Mouse (Mus musculus) c-Kit-positive CD71-negative TER-119-negative erythroid progenitor cells, embryonic 14.5 days (primary cell): Measurements from ENCODE around the gene Myo1h.
A peak's percentile ranks its signal among the peaks of the same experiment; 100 is the strongest.

ENCODE experiments used
- DNase-seq: peaks from one replicate; pipeline ENCODE4 v3.0.0-alpha.2; 2013; ENCODE audit warnings: low read depth

The Myo1h gene

DNA sequence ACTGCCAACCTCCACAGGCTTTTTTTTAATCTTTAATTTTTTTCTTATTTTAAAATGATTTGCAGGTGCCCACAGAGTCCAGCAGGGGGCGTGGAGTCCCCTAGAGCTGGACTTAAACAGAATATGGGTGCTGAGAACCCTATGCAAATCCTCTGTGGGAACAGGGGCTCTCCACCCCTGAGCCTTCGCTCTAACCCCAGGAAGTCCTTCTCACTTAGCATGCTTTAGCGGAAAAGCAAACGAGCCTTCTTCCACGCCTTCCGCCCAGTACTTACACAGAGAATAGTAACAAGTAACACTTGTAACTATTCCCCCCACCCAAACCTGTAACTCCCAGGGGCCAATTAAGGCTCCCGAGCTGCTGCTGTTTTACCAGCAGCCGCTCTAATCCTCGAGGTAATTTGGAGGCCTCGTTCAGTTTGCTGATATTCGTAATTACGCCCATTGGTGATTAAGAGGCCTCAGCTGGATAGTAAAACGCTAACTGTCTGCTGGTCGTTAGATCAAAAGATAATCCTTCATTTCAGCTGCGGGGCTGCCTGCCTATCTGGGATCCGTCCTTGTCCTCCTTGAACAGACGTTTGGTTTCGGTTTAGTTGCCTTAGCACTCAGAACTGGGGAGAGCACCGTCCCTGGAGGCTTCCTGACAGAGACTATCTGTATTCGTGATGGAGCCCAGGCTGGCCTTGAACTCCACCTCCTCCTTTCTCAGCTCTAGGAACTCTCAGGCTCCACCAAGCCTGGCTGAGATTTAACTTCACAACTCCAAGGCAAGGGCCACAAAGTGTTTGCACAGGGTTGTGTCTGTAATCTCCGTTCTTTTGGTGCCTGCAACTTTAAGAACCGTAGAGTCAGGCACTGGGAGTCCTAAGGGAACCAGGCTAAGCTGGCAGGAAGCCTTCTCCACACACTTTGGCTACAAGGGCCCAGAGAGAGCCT is 8.0 kb downstream of the Myo1h start:
- no peak for DNase-seq

DNA sequence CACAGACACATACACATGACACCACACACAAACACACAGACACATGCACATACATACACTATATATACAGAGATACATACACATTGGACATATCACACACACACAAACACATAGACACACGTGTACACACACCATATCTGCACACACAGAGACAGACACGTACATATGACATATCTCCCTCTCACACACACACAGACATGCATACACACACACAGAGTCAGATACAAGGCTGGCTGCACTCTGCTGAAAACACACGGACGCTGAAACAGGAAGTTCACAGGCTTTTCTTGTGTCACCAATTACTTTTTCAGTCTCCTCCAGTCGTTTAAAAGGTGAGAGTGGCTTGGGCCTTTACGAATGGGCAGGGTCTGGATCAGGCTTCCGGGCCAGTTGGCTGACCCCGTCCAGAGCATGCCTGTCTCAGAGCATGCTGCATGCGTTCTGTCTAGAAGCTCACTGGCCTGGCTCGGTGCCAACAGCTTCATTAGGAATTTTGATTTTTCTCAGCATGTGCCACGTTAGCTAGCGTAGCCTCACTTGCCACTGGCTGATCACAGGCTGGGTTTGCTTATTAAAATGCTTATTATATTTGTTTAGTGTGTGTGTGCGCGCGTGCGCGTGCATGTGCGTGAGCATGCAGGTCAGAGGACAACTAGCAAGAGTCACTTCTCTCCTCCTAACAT is 9.4 kb downstream of the Myo1h start:
- no peak for DNase-seq

DNA sequence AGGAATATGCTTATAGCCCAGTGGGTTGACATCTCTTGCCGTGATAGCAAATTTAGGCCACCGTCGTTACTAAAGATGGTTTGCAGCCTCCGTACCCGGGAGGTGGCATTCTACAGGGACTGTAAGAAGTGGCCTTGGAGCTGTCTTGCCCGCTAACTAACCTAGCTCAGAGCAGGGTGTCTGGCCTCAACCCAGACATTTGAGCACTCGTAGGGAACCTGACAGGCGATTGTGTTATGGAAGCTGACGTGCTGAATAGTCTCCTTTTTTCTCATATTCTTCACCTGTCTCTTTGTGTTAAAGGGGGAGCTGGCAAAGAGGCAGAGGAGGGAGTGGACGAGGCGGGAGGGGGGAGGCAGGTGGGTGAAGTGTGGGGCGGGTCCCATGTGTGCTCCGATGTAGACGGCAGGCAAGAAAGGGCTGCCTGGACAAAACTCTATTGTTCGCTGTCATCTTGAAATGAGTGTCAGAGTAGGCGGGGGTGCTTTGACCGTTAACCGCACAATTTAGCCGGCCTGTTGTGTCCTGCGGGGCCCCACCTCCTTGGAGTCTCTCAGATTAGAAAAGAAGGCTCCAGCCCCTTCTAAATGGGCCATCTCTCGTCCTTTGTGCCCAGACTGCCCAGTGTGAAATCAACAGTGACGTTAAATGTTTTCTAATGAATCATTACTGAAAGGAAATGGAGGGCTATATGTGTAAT is 10.3 kb downstream of the Myo1h start:
- no peak for DNase-seq

DNA sequence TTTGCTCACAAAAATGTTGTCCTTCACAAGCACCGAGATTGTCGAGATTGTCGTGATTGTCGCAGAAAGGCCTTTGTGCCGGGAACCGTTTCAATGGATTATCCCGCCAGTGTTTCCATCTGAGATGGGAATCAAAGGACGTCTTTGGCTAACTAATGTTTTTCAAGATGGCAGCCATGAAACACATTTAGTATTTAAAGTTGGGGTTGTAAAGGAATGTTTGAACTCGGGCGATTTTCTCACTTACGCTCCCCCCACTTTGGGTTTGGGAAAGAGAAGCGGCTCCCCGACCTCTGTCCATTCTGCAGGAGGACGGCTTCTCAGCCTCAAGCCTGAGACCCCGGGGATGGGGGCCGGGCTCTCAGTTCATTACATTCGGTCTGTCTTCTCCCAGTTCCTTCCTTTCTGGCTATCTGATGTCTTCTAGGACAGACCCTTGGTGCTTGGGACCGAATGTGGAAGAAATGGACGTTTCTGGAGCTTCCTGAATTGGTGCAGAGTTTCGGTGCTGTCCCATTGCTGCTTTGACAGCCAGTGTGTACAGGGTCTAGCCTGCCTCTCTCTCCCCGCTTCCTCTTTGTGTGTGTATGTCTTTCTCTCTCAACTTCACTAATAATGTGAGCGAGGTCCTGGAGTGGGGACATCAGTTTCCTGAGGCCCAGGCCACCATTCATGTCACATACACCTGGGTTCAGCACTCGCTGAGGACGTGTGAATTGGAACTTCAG is 11.1 kb downstream of the Myo1h start:
- DNase-seq = no peak

DNA sequence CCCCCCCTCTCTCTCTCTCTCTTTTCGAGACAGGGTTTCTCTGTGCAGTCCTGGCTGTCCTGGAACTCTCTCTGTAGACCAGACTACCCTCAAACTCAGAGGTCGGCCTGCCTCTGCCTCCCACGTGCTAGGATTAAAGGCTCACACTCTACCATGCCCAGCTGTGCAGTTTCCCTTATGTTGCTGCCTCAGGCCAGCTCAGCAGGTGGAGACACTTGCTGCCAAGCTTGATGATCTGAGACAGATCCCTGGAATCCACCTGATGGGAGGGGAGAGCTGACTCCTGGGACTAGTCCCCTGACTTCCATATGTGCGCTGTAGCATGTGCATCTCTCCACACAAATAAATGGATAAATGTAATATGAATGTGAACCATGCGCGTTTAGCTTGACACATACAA is 14.2 kb downstream of the Myo1h start:
- no peak for DNase-seq

DNA sequence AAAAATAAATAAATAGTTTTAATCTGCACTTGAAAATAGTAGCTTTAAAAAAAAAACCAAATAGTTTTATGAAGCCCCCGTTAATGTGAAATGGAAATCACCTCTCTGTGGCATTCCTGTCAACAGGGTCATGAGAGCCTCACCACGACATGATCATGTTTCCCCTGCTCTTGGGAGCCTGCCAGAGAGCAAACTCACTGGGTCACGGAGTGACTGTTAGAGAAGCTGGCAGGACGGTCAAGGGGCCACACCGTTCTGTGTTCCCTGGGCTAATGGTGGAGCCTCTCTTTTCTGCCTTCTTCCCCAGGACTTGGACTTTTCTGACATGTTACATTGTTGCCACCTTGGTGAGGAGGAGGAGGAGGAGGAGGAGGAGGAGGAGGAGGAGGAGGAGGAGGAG is 17.5 kb downstream of the Myo1h start:
- DNase-seq = no peak

DNA sequence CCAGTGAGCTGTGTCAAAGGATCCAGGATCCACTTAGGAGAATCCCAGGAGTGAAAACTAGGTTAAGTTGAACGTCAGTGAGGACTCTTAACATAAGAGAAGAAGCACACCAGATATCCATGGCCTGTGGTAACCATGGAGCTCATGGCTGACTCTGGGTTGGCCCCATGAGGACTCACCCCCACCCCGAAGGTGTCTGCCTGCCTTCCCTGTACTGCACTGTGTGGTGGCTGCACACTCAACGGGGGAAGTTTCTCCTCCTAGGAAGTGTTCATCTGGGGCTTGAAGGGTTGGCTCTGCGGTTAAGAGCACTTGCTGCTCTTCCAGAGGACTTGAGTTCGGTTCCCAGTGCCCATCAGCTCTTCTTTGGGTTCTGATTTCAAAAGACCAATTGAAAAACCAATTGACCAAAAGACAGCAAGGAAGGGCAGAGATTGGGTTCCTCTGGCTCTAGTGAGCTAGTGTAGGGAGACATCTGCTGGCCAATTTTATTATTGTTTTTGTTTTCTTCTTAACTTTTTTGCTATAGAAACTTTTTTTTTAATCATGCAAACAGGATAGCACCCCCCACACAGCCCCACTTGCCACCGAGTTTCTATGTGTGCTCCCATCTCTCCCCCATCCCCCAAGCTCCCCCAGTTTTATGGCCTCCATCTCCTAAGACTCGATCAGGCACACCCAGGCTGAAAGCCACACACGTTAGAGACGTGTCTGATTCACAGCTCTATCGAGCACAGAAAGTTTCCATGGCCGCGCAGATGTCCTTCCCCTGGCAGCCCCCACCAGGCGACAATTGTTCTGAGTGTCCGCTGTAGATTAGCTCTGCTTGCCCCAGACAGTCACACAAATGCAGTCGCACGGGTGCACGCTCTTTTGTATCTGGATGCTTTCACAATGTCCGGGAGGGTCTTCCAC is 20.1 kb downstream of the Myo1h start:
- DNase-seq = peak; percentile 44

DNA sequence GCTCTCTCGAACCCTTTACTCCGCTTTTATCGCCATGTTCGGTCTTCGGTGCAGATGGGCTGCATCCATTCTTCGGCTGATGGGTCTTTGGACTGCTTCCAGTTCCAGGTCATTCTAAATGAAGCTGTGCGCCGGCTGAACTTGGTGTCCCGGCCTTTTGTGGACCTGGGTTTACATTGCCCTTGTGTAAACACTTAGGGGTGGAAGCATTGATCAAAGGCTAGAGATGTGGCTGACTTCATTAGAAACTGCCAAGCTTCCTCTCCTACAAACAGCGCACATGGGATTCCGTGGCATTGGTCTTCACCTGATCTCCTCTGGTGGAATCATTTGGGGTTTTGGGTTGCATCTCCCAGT is 20.7 kb downstream of the Myo1h start:
- no peak for DNase-seq

DNA sequence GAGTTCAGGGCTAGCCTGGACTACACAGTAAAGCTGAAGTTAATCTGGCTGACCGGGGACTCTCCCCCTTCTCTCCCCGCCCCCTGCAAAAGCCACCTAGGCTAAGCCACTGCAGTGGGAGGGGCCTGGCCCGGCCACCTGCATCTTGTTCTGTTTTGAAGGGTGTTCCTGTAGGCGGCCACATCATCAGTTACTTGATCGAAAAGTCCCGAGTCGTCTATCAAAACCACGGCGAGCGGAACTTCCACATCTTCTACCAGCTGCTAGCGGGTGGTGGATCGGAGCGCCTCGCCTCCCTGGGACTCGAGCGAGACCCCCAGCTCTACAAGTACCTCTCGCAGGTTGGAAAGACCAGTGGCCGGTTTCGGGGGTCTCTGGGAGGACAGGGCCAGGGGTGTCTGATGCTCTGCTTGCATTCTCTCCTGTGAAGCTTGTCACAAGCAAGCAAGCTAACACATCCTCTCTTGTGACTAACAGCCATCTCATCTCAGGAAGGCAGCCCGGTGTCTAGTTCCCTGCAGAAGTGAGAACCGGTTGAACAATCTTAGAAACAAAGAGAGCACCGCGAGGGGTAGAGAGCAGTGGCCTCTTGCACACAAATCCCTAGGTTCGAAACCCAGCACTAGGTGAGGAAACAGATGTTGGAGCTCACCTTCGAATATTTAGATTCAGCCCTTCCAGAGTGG is 34.3 kb downstream of the Myo1h start:
- no peak for DNase-seq

DNA sequence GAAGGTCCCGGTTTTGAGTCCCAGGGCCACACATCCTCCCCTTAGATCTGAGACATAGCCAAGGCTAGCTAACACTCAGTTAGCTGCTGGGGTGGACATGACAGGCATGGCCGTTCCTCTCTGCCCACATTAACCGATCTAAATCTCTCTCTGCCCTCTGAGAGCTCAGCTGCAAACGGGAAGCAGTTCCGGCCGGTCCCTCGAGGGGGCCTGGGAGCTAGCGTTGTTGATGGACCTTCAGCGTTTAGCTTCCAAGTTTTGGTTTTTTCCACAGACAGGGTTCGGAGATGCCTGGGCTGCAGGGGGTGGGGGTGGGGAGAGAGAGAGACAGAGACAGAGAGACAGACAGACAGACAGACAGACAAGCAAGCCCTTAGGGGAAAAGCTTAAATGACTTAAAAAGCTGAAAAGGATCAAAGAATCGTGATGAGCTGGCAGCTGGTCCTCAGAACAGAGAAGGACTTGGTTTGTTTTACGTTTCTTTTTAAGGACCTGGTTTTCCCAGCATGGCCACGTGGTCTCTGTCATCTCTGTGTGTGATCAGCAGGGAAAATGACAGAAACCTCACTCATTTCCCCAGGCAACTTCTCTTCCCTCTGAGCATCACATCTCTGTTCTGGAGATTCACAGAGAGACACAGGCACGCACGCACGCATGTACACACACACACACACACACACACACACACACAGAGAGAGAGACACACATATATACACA is 35.0 kb downstream of the Myo1h start:
- DNase-seq = no peak

DNA sequence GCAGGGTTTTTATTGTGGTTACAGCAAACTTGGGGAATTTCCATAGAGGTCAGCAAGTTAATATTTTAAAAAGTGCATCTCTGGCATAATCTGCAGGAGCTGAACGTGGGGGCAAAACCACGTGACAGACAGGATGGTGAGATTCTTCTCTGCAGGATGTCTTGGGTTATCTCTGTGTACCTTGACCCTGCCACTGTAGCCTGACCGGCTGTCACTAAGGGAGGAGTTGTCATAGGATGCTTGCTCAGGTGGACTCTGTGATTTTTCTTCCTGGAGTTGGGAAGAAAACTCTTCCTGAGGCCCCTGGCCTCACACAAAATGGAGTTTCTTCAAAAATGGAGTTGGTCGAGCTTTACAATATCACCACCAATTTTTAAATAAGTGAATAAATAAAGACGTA is 54.0 kb downstream of the Myo1h start:
- DNase-seq = no peak

DNA sequence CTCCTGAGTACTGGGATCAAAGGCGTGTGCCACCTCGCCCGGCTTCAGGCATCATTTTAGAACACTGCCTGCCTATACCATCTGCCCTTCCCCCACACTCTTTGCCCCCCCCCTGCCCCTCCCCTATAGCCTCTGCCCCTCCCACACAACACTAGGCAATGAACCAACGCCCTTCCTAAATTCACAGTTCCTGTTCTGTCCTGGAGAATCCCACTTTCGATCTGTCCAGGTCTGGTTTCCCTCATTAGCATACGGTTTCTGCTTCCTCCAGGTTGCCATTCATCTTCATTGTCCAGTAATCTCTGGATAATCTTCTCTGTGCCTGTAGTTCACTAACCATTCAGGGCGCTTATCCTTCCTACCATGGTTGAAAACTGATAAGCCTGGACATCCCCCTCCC is 54.6 kb downstream of the Myo1h start:
- no peak for DNase-seq

DNA sequence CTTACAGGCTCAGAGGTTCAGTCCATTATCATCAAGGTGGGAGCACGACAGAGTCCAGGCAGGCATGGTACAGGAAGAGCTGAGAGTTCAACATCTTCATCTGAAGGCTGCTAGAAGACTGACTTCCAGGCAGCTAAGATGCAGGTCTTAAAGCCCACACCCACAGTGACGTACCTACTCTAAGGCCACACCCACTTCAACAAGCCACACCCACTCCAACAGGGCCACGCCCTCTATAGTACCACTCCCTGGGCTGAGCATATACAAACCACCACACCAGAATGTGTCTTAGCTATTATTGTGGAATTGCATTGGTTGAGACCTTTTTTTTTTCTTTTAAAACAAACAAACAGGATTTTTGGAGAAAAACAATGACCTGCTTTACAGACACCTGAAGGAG is 56.6 kb downstream of the Myo1h start:
- DNase-seq = peak; percentile 44

DNA sequence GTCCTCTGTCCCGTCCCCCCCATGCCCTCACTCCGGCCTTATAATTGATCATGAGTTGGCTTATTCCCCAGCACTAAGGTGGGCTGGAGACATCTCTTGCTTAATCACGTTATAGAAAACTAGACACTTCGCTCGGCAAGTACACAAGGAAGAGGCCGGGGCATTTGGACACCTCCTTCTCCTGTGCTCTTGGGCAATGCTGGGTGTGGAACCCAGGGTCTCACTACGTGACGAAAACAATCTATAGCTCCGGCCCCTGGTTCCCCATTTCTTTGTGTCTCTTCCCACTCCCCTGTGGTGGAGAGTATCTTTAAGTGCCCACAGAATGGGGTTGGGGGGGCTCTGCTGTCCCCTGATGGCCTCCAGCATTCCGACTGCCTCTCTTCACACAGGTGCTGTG is 58.0 kb downstream of the Myo1h start:
- no peak for DNase-seq

DNA sequence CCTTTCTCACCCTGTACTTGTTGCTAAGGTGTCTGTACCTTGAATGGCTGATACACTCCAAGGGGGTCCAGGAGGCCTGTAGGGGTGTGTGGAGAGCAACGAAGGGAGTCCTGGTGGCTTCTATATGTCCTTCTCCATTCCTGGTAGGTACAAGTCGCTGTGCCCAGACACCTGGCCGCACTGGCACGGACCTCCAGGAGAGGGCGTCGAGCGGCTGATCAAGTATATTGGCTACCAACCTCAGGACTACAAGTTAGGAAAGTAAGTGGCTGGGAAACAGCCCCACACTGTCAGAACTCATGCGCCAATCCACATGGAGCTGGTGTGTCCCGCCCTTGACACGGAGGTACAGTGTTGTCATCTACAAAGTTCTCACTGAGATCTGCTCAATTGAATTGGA is 62.5 kb downstream of the Myo1h start:
- no peak for DNase-seq

DNA sequence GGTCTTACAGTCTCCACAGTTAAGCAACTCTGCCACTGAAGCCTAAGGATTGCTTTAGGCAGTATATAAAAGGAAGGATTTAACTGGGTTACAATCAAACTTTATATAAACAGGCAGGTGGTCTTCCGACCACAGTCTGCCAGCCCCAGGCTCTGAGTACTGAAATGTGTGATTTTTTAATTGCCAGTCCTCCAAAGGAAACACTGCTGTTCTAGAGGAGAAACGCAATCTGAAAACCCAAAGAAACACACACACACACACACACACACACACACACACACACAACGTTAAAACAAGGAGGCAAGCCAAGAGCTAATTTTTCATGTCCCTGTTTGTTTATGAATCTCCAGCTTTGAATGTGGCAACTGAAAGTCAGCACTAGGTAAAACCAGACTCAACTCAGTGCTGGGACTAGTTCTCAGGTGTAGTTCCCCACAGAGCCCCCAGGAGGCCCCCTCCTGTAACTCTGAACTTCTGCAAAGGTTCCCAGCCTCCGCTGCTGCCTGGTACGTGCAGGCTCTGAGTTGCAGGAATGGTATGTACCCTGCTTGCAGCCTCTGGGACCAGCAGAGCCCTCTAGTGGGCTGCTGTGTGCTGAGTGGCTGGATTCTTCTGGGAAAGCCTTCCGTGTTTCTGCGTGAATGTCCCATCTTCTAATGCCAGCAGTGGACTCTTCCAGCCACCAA is 67.4 kb downstream of the Myo1h start:
- peak; percentile 82 for DNase-seq

DNA sequence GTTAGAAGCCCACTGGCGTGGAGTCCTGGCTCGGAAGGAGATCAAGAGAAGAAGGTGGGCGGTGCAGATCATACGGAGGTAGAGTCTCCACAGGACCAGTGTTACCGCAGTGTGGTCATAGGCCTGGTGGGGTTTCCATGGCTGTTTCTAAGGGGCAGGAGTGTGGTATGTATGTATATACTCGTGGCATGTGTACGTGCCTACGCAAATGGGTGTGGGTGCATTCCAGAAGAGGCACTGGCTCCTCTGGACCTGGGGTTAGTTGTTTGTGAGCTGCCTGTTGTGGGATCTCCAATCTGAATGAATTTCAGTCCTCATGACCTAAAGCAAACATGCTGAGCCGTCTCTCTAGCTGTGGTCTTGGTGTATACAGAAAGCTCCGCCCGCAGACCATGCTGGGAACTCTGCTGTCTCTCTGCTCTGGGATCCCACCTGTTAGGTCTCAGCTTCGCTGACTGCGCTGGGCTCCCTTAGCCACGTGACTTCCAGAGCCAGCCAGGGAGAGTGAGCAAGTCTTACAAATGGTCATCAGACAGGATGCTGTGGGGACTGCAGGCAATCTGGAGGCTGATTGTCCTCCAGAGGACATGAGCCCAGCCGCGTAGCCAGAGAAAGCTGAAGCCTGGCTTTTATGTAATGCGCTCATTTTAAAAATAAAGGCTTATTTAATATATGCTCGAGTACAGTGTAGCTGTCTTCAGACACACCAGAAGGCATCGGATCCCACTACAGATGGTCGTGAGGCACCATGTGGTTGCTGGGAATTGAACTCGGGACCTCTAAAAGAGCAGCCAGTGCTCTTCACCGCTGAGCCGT is 68.2 kb downstream of the Myo1h start:
- DNase-seq = no peak

DNA sequence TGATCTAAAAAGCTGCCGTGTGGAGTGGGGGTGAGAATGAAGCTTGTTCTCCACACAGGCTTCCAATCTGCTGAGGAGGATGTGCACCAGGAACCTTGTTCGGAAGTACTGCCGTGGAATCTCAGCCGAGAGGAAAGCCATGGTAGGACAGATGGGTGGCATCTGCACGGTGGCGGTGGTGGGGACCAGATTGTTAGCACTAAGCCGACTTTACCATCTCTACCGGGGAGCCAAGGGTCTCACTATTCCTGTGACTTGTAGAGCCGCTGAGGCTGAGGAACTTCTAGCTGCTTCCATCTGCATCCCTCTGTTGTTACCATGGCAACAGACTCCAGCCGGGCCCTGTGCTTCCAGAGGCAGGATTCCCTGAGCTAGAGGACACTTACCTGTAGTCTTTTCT is 69.9 kb downstream of the Myo1h start:
- no peak for DNase-seq

DNA sequence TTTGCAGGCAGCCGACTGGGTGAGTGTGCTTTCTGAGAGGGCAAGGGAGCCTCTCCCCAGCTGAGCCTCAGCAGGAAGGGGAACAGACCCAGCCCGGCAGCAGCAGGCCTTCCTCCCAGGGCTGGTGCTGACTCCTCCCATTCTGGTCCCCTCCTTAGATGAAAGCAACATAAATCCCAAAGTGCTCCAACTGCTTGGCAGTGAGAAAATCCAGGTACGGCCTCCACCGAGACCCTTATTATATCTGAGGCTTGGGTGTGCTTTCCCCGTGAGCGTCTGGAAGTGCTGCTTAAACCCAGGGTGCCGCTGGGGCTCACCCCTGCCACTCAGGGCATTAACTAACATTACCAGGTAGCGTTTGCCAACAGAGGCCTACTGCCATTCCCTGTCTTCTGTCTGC is 70.6 kb downstream of the Myo1h start:
- no peak for DNase-seq
